Mouse (Mus musculus) frontal cortex, postnatal 25 days (tissue): Measurements from ENCODE around the gene Dhrs2.

Experiments used
- DNase-seq, 2 experiments: peaks; one replicate each; pipeline ENCODE4 v3.0.0; 2022; ENCODE audit warnings: low spot score in 2 of 2

The Dhrs2 gene

GRCm38 (mm10) chr14:55248284-55248683, 26.5 kb downstream of the Dhrs2 start:
- no peak for DNase-seq

GRCm38 (mm10) chr14:55253580-55253979, 31.8 kb downstream of the Dhrs2 start:
- DNase-seq, result no peak

GRCm38 (mm10) chr14:55255443-55255842, 33.6 kb downstream of the Dhrs2 start:
- no peak for DNase-seq

GRCm38 (mm10) chr14:55271158-55271557, 49.4 kb downstream of the Dhrs2 start:
- DNase-seq, result peak; percentile 6 to 64

- DNase-seq, result no peak
Measured at GRCm38 (mm10) chr14:55273023-55273422, 51.2 kb downstream of the Dhrs2 start.

- no peak for DNase-seq
Measured at GRCm38 (mm10) chr14:55274810-55275209, 53.0 kb downstream of the Dhrs2 start.

GRCm38 (mm10) chr14:55279322-55280069, 57.7 kb downstream of the Dhrs2 start:
- DNase-seq, result no peak
